Mouse (Mus musculus) lung, postnatal 0 days (tissue): ENCODE data around the gene Itk.

Source experiments
- CTCF ChIP-seq: IDR thresholded peaks from 2 replicates; pipeline ENCODE4 v1.5.1; 2016; ENCODE audit warnings: antibody characterized with exemption, mild to moderate bottlenecking
- EP300 ChIP-seq: IDR thresholded peaks from 2 replicates; pipeline ENCODE4 v1.6.1; 2016; ENCODE audit warnings: antibody characterized with exemption, mild to moderate bottlenecking, control low read depth

DNA sequence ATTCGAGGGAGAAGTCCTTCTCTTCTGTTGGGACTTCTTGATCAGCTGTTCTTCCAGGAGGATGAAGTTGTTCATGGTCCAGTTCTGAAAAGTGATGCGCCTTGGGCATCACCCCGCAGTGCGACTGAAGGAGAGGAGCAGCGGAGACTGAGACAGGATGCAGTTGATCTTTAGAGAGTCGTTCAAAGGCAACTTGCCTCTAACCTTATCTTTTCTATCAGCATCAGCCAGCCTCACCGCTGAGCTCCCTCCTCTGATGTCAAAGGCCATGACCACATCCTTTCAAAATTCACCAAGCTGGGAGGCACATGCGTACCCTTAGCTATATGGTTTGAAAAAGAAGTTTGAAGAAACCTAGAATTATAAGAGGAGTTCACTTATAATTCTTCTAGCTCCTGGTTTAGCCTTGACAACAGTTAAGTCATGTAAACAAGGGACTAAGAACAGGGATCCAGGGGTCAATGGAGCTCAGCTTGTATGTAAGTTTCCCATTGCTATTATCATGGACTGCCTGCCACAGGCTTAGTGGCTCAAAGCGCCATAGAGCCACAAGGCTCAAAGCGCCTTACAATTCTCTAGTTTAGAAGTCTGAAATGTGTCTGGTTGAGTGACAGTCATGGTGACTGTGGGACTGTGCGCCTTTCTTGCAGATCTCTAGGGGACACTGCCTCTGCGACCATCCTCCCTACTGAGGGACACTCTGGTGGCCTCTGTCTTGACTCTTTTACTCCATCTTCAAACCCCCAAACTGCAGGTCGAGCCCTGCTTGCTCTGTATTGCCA, at the start of gene Itk:
- TF ChIP-seq CTCF (no peak), EP300 (no peak)
